Mouse (Mus musculus): Measurements from ENCODE around the gene Vmn1r46.
"Not testable (repeated sequence)": the region's sequence is repeated elsewhere in the genome, so short reads cannot be mapped to it uniquely, and the experiment has no call there.

Vmn1r46 gene

DNA sequence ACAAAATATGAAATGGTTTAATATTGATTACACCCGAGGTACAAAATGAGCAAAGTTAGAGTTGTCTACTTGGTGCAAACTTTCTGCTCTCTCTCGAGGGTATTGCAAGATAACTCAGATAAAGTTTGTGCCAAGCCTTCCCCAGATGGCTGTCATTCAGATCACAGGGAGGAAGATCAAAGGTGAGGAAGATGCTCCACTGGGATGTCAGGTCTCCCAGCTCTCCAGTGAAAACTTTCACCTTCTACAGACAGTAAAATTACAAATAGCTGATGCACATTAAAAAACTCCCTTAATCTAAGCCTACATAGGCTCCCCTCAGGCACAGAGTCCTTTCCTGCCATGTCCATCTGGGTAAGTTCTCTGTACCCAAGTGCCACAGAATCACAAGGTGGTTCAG lies at the start of gene Vmn1r46:
TSS of gene Vmn1r46 (plus strand) at position 301 of the 400 bp plus-strand sequence.
- Histone ChIP-seq H3K9me3 (ENCODE audit: low read length) (no peaks in the 10 kb centered on the region), H3K4me1 (replicated peaks; ENCODE audit: low read depth, low read length) (no peaks in the 10 kb centered on the region), H3K4me3 (replicated peaks; ENCODE audit: low read length) (no peak within 1 kb of the TSS), H3K27me3 (ENCODE audit: insufficient read depth, low read length) (no peaks in the 10 kb centered on the region), H3K36me3 (ENCODE audit: insufficient read depth, low read length) (no peaks in the 10 kb centered on the region)
- TF ChIP-seq POU5F1 (IDR thresholded peaks at IDR 0.05; ENCODE audit: borderline replicate concordance, low read length) (no peak), NANOG (IDR thresholded peaks at IDR 0.05; ENCODE audit: borderline replicate concordance, low read length) (no peak), CTCF (conservative IDR thresholded peaks at IDR 0.05; ENCODE audit: low read length) (no peak)

DNA sequence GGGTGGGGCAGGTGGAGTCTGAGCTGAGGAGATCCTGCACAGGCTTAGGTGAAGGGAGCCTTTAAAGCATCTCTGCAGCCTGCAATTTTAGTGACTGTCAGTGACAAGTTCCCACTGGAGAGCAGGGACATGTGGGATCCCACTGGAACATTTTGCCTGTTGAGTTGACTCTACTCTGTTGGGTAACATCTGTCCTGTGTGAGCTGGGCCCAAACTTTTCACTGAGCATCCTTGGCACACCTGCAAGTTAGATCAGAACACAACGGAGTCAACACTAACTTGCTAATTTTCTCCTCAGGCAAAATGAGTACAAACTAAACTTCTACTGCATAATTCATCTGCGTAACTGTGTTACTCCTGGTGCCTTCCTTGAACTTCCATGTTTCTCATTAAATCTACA lies 28.6 kb upstream of the Vmn1r46 start, which contains the start of gene Vmn1r45:
TSS of gene Vmn1r45 (minus strand) at position 101 of the 400 bp plus-strand sequence.
- H3K9me3 ChIP-seq (ENCODE audit: low read length): peaks cover 21% of the 10 kb centered on the region
- not testable (repeated sequence) for H3K4me3 ChIP-seq (replicated peaks; ENCODE audit: low read length); H3K27me3 ChIP-seq (ENCODE audit: insufficient read depth, low read length); H3K4me1 ChIP-seq (replicated peaks; ENCODE audit: low read depth, low read length); H3K36me3 ChIP-seq (ENCODE audit: insufficient read depth, low read length)

DNA sequence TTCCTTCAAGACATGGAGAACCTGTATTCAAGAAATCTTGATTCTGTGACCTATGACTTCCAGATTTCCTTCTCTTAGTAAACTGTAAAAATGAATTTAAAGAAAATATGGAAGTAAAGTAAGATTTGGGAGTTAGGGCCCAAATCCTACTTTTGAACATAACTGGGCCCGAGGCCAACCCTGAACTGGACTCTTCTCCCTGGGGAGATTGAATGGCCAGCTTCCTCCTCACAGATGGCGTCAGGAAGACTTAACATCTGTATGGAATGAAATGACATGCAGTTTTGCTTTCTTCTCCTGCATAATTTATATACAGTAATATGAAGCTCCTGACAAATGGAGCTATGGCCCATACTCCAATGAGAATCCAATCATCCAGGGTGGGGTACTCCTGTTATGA lies 28.2 kb upstream of the Vmn1r46 start:
- Histone ChIP-seq H3K36me3 (ENCODE audit: insufficient read depth, low read length) (no peaks in the 10 kb centered on the region), H3K27me3 (ENCODE audit: insufficient read depth, low read length) (no peaks in the 10 kb centered on the region), H3K4me3 (replicated peaks; ENCODE audit: low read length) (no peak overlapping the region), H3K4me1 (replicated peaks; ENCODE audit: low read depth, low read length) (no peaks in the 10 kb centered on the region), H3K9me3 (ENCODE audit: low read length) (peaks cover 21% of the 10 kb centered on the region)
- TF ChIP-seq POU5F1 (IDR thresholded peaks at IDR 0.05; ENCODE audit: borderline replicate concordance, low read length) (no peak), NANOG (IDR thresholded peaks at IDR 0.05; ENCODE audit: borderline replicate concordance, low read length) (no peak), CTCF (conservative IDR thresholded peaks at IDR 0.05; ENCODE audit: low read length) (no peak)

DNA sequence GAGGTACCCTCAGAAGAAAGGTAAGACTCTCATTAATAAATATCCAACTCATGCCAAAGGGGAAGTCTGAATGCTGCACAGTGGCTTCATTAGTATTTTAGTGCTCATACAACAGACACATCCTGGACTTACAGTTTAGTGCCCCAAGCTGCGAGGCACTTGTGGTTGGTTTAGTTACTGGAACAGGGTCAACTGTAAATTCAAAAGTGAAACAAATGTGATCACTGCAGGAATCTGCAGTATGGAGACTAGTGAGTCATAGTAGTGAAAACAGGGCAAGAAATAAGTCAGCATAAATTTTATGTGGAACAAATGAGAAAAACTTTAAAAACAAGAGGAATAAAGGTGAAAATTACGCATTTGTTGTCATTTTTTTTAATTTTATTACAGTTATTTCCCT lies 15.6 kb upstream of the Vmn1r46 start:
- TF ChIP-seq CTCF (conservative IDR thresholded peaks at IDR 0.05; ENCODE audit: low read length): no peak
- no peak for TF ChIP-seq POU5F1 (IDR thresholded peaks at IDR 0.05; ENCODE audit: borderline replicate concordance, low read length)
- no peak for TF ChIP-seq NANOG (IDR thresholded peaks at IDR 0.05; ENCODE audit: borderline replicate concordance, low read length)
- Histone ChIP-seq H3K4me3 (replicated peaks; ENCODE audit: low read length) (no peak overlapping the region), H3K36me3 (ENCODE audit: insufficient read depth, low read length) (no peaks in the 10 kb centered on the region), H3K27me3 (ENCODE audit: insufficient read depth, low read length) (no peaks in the 10 kb centered on the region), H3K9me3 (ENCODE audit: low read length) (peaks cover 19% of the 10 kb centered on the region), H3K4me1 (replicated peaks; ENCODE audit: low read depth, low read length) (no peaks in the 10 kb centered on the region)

GRCm38 (mm10) chr6:89966341-89966740 lies 2.8 kb upstream of the Vmn1r46 start:
- Histone ChIP-seq H3K27me3 (ENCODE audit: insufficient read depth, low read length) (no peaks in the 10 kb centered on the region), H3K9me3 (ENCODE audit: low read length) (peaks cover 2% of the 10 kb centered on the region; the same call in 1 of the 2 replicates), H3K36me3 (ENCODE audit: insufficient read depth, low read length) (no peaks in the 10 kb centered on the region), H3K4me1 (replicated peaks; ENCODE audit: low read depth, low read length) (no peaks in the 10 kb centered on the region), H3K4me3 (replicated peaks; ENCODE audit: low read length) (no peak overlapping the region)
- no peak for TF ChIP-seq CTCF (conservative IDR thresholded peaks at IDR 0.05; ENCODE audit: low read length)
- TF ChIP-seq NANOG (IDR thresholded peaks at IDR 0.05; ENCODE audit: borderline replicate concordance, low read length): no peak
- no peak for TF ChIP-seq POU5F1 (IDR thresholded peaks at IDR 0.05; ENCODE audit: borderline replicate concordance, low read length)

DNA sequence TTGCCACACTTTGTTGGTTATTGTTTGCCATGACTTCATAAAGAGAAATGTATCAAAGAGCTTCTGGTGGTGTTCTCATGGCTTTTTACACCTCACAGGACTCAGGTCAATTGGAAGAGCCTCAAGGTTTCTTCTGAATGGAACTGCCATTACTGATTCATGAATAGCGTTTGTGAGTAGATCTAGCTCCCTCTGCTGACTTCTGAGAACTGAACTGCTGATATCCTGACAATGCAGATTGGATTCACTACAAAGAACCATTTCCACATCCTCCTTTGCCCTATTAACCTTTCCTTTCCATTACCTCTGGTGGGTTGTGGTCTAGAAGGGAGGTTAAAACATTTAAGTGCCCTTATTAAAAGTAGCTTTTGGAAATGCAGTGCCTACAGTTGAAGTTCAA lies 16.9 kb downstream of the Vmn1r46 start:
- Histone ChIP-seq H3K4me3 (replicated peaks; ENCODE audit: low read length) (no peak overlapping the region), H3K4me1 (replicated peaks; ENCODE audit: low read depth, low read length) (no peaks in the 10 kb centered on the region), H3K9me3 (ENCODE audit: low read length) (peaks cover 11% of the 10 kb centered on the region; the same call in 1 of the 2 replicates), H3K36me3 (ENCODE audit: insufficient read depth, low read length) (no peaks in the 10 kb centered on the region), H3K27me3 (ENCODE audit: insufficient read depth, low read length) (no peaks in the 10 kb centered on the region)
- TF ChIP-seq POU5F1 (IDR thresholded peaks at IDR 0.05; ENCODE audit: borderline replicate concordance, low read length) (no peak), CTCF (conservative IDR thresholded peaks at IDR 0.05; ENCODE audit: low read length) (no peak), NANOG (IDR thresholded peaks at IDR 0.05; ENCODE audit: borderline replicate concordance, low read length) (no peak)

DNA sequence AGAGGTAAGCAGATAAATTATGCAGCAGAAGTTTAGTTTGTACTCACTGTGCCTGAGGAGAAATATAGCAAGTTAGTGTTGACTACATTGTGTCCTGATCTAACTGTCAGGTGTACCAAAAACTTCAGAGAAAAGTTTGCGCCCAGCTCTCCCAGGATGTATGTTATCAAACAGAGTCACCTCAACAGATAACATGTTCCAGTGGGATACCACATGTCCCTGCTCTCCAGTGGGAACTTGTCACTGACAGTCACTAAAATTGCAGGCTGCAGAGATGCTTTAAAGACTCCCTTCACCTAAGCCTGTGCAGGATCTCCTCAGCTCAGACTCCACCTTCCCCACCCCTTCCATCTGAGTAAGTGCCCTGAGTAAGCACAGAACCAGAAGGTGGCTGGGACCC lies 46.7 kb downstream of the Vmn1r46 start, which contains the start of gene Vmn1r47:
TSS of gene Vmn1r47 (plus strand) at position 301 of the 400 bp plus-strand sequence.
- not testable (repeated sequence) for H3K4me1 ChIP-seq (replicated peaks; ENCODE audit: low read depth, low read length); H3K27me3 ChIP-seq (ENCODE audit: insufficient read depth, low read length); H3K4me3 ChIP-seq (replicated peaks; ENCODE audit: low read length); H3K9me3 ChIP-seq (ENCODE audit: low read length); H3K36me3 ChIP-seq (ENCODE audit: insufficient read depth, low read length)

All from E14TG2a.4 (cell line).